Mouse (Mus musculus) gastrocnemius, adult 2 months (tissue): Measurements from ENCODE around the gene Med11. TPM values are rescaled to one million over a fixed set of nuclear protein-coding genes. Genes with fewer than 3 reads are reported as not detected.

Experiments used
- DNase-seq: peaks from one replicate; pipeline ENCODE4 v3.0.0; 2022
- H3K27ac ChIP-seq: fragments of 200-600 bp; 2 replicates; pipeline ENCODE4 v1.8.1; 2022; ENCODE audit warnings: mild to moderate bottlenecking
- H3K4me3 ChIP-seq: fragments of 200-600 bp; 2 replicates; pipeline ENCODE4 v1.8.1; 2022; ENCODE audit warnings: mild to moderate bottlenecking, moderate library complexity
- CTCF ChIP-seq: fragments of 200-600 bp; IDR thresholded peaks from 2 replicates; pipeline ENCODE4 v1.8.1; 2022; ENCODE audit warnings: antibody characterized with exemption, mild to moderate bottlenecking, moderate library complexity
- intact Hi-C: fragments of 180-260 bp; cut with DNase I; formaldehyde crosslinking; loops from one replicate; pipeline ENCODE4 v1.15.1; 2025
- total RNA-seq, 2 experiments: library from RNA; stranded (reverse); gene quantifications; 2 replicates each; pipeline ENCODE4 v1.2.3; 2021

The Med11 gene
- total RNA-seq, 2 experiments from 2014 or later = 4.9 to 6.4 TPM

- no peak for TF ChIP-seq CTCF
- DNase-seq = no peak
- Histone ChIP-seq H3K4me3 (peak overlapping the region; percentile 90), H3K27ac (peak overlapping the region; percentile 92)
- intact Hi-C loops = loop anchor here (2.0 to 10.0 kb wide), 2 partner anchors 18 to 172 kb away; partner anchors contain the start of gene Med11
Observed at GRCm38 (mm10) chr11:70432895-70433568, 18.7 kb upstream of the Med11 start.

- Histone ChIP-seq H3K27ac (no peak overlapping the region), H3K4me3 (peak overlapping the region; percentile 90)
- DNase-seq = no peak
- TF ChIP-seq CTCF = no peak
- intact Hi-C loops = loop anchor here (2.0 to 10.0 kb wide), 2 partner anchors 17 to 171 kb away; partner anchors contain the start of gene Med11
Observed at GRCm38 (mm10) chr11:70433569-70433943, 18.2 kb upstream of the Med11 start.

- no peak for DNase-seq
- no peak for TF ChIP-seq CTCF
- intact Hi-C loops = loop anchor here (2.0 to 10.0 kb wide), 2 partner anchors 17 to 171 kb away; partner anchors contain the start of gene Med11
- no peak overlapping the region for H3K27ac ChIP-seq
- H3K4me3 ChIP-seq = peak overlapping the region; percentile 28; the same call in 1 of the 2 replicates
Observed at GRCm38 (mm10) chr11:70433951-70434350, 17.8 kb upstream of the Med11 start.

- Histone ChIP-seq H3K27ac (no peak overlapping the region), H3K4me3 (no peak overlapping the region)
- no peak for DNase-seq
- TF ChIP-seq CTCF = no peak
- intact Hi-C loops = loop anchor here (10.0 kb wide), 1 partner anchor 169 kb away; no protein-coding TSS in a partner anchor
Observed at GRCm38 (mm10) chr11:70435476-70435875, 16.2 kb upstream of the Med11 start.

- no peak overlapping the region for H3K27ac ChIP-seq
- no peak overlapping the region for H3K4me3 ChIP-seq
- TF ChIP-seq CTCF = no peak
- no peak for DNase-seq
- intact Hi-C loops = loop anchor here (10.0 kb wide), 1 partner anchor 167 kb away; no protein-coding TSS in a partner anchor
Observed at GRCm38 (mm10) chr11:70437426-70437825, 14.3 kb upstream of the Med11 start.

GRCm38 (mm10) chr11:70438728-70439374 is 12.9 kb upstream of the Med11 start:
- no peak for TF ChIP-seq CTCF

GRCm38 (mm10) chr11:70440637-70441036 is 11.1 kb upstream of the Med11 start:
- Histone ChIP-seq H3K27ac (no peak overlapping the region), H3K4me3 (no peak overlapping the region)
- no peak for DNase-seq
- intact Hi-C loops = no loop called here
- no peak for TF ChIP-seq CTCF

More at GRCm38 (mm10) chr11:70438728-70439374, 12.9 kb upstream of the Med11 start:
- no peak for DNase-seq
- no peak overlapping the region for H3K4me3 ChIP-seq
- H3K27ac ChIP-seq = no peak overlapping the region
- intact Hi-C loops = loop anchor here (10.0 kb wide), 1 partner anchor 166 kb away; no protein-coding TSS in a partner anchor

- DNase-seq = no peak
- Histone ChIP-seq H3K27ac (no peak overlapping the region), H3K4me3 (no peak overlapping the region)
- TF ChIP-seq CTCF = no peak
- intact Hi-C loops = no loop called here
Observed at GRCm38 (mm10) chr11:70441882-70442281, 9.8 kb upstream of the Med11 start.

- DNase-seq = no peak
- H3K27ac ChIP-seq = no peak overlapping the region
- intact Hi-C loops = no loop called here
- no peak for TF ChIP-seq CTCF
- no peak overlapping the region for H3K4me3 ChIP-seq
Observed at GRCm38 (mm10) chr11:70443964-70444363, 7.8 kb upstream of the Med11 start.

GRCm38 (mm10) chr11:70444667-70445066 is 7.1 kb upstream of the Med11 start:
- Histone ChIP-seq H3K4me3 (no peak overlapping the region), H3K27ac (no peak overlapping the region)
- no peak for DNase-seq
- intact Hi-C loops = no loop called here
- TF ChIP-seq CTCF = no peak

- no peak for DNase-seq
- H3K4me3 ChIP-seq = no peak overlapping the region
- intact Hi-C loops = no loop called here
- no peak overlapping the region for H3K27ac ChIP-seq
- TF ChIP-seq CTCF = no peak
Observed at GRCm38 (mm10) chr11:70446756-70447155, 5.0 kb upstream of the Med11 start.

GRCm38 (mm10) chr11:70447373-70447772 is 4.3 kb upstream of the Med11 start:
- no peak for DNase-seq
- intact Hi-C loops = no loop called here
- TF ChIP-seq CTCF = no peak

GRCm38 (mm10) chr11:70450926-70451325 is 793 bp upstream of the Med11 start:
- no peak overlapping the region for H3K27ac ChIP-seq
- TF ChIP-seq CTCF = no peak
- intact Hi-C loops = loop anchor here (2.0 kb wide), 1 partner anchor 18 kb away; the partner anchor contains the start of gene Arrb2
- DNase-seq = no peak
- H3K4me3 ChIP-seq = no peak overlapping the region

More at GRCm38 (mm10) chr11:70447373-70447772, 4.3 kb upstream of the Med11 start:
- H3K27ac ChIP-seq = no peak overlapping the region
- H3K4me3 ChIP-seq = no peak overlapping the region
